Mouse (Mus musculus) MEL (cell line): ENCODE results near the gene E4f1. TPM values are rescaled to one million over a fixed set of nuclear protein-coding genes. Genes with fewer than 3 reads are reported as not detected.

Experiments
- DNase-seq: peaks from one replicate; pipeline ENCODE4 v3.0.0; 2011; ENCODE audit warnings: low read depth, low spot score
- H3K27ac ChIP-seq: 2 replicates; pipeline ENCODE4 v1.5.1; 2012; ENCODE audit warnings: low read depth, mild to moderate bottlenecking, control low read depth, low read length, moderate library complexity; ENCODE audit not compliant: control insufficient read depth
- H3K27me3 ChIP-seq, 2 experiments: fragments of 150-350 bp in 1 of 2; sonication (generic) in 1 of 2; 2 replicates each; pipeline ENCODE4 v1.6.1; 2012; ENCODE audit warnings: low read length in 2 of 2, mild to moderate bottlenecking in 2 of 2, improper control_type of control experiment in 1 of 2, moderate library complexity in 1 of 2; ENCODE audit not compliant: insufficient read depth in 2 of 2, control insufficient read depth in 1 of 2
- H3K36me3 ChIP-seq, 2 experiments: 2 replicates each; pipeline ENCODE4 v1.6.1; 2012 to 2014; ENCODE audit warnings: low read length in 2 of 2, improper control_type of control experiment in 1 of 2, inconsistent platforms in 1 of 2, mild to moderate bottlenecking in 1 of 2; ENCODE audit not compliant: insufficient read depth in 2 of 2, control insufficient read depth in 1 of 2
- H3K4me1 ChIP-seq, 2 experiments: fragments of 150-350 bp in 1 of 2; sonication (generic) in 1 of 2; 2 replicates each; pipeline ENCODE4 v1.6.1; 2012; ENCODE audit warnings: low read length in 2 of 2, improper control_type of control experiment in 1 of 2, mild to moderate bottlenecking in 1 of 2; ENCODE audit not compliant: insufficient read depth in 2 of 2, control insufficient read depth in 1 of 2
- H3K4me3 ChIP-seq, 2 experiments: fragments of 150-350 bp in 1 of 2; sonication (generic) in 1 of 2; 2 replicates each; pipeline ENCODE4 v1.5.1; 2012; ENCODE audit warnings: low read depth in 2 of 2, low read length in 2 of 2, mild to moderate bottlenecking in 2 of 2, moderate library complexity in 2 of 2, control low read depth in 1 of 2, improper control_type of control experiment in 1 of 2; ENCODE audit not compliant: control insufficient read depth in 1 of 2, insufficient read depth in 1 of 2
- H3K79me2 ChIP-seq: 2 replicates; pipeline ENCODE4 v1.6.1; 2012; ENCODE audit warnings: mild to moderate bottlenecking, low read length, moderate library complexity; ENCODE audit not compliant: control insufficient read depth, poor library complexity, insufficient read depth
- H3K9ac ChIP-seq: 2 replicates; pipeline ENCODE4 v1.6.1; 2012; ENCODE audit warnings: low read depth, mild to moderate bottlenecking, control low read depth, low read length, moderate library complexity; ENCODE audit not compliant: control insufficient read depth, poor library complexity, severe bottlenecking
- H3K9me3 ChIP-seq: fragments of 150-350 bp; sonication (generic); replicated peaks from 2 replicates; pipeline ENCODE4 v1.6.1; 2012; ENCODE audit warnings: mild to moderate bottlenecking, low read length, improper control_type of control experiment, moderate library complexity; ENCODE audit not compliant: insufficient read depth
- CHD1 ChIP-seq: IDR thresholded peaks from 2 replicates; pipeline ENCODE4 v1.6.1; 2012; ENCODE audit warnings: low read depth, mild to moderate bottlenecking, inconsistent platforms, low read length, improper control_type of control experiment
- E2F4 ChIP-seq: IDR thresholded peaks from 2 replicates; pipeline ENCODE4 v1.6.1; 2011; ENCODE audit warnings: low read depth, low read length, improper control_type of control experiment, borderline replicate concordance
- GATA1 ChIP-seq: IDR thresholded peaks from 2 replicates; pipeline ENCODE4 v1.6.1; 2011; ENCODE audit warnings: low read depth, low read length, improper control_type of control experiment
- JUND ChIP-seq: IDR thresholded peaks from 2 replicates; pipeline ENCODE4 v1.6.1; 2011; ENCODE audit warnings: low read depth, mild to moderate bottlenecking, improper control_type of control experiment, low read length
- MAX ChIP-seq: IDR thresholded peaks from 2 replicates; pipeline ENCODE4 v1.6.1; 2011; ENCODE audit warnings: low read length, improper control_type of control experiment
- MXI1 ChIP-seq: IDR thresholded peaks from 2 replicates; pipeline ENCODE4 v1.6.1; 2011; ENCODE audit warnings: mild to moderate bottlenecking, low read depth, low read length, improper control_type of control experiment
- MYC ChIP-seq: IDR thresholded peaks from 2 replicates; pipeline ENCODE4 v1.6.1; 2011; ENCODE audit warnings: low read depth, mild to moderate bottlenecking, low read length, improper control_type of control experiment, moderate library complexity
- NELFE ChIP-seq: IDR thresholded peaks from 2 replicates; pipeline ENCODE4 v1.6.1; 2011; ENCODE audit warnings: low read depth, low read length, improper control_type of control experiment
- NRF1 ChIP-seq: IDR thresholded peaks from 2 replicates; pipeline ENCODE4 v1.6.1; 2014; ENCODE audit warnings: low read depth, mild to moderate bottlenecking, inconsistent platforms, low read length, improper control_type of control experiment, moderate library complexity; ENCODE audit not compliant: poor library complexity, insufficient read depth, severe bottlenecking
- POLR2AphosphoS2 ChIP-seq: IDR thresholded peaks from 2 replicates; pipeline ENCODE4 v1.6.1; 2011; ENCODE audit warnings: low read length, improper control_type of control experiment
- RCOR1 ChIP-seq: IDR thresholded peaks from 2 replicates; pipeline ENCODE4 v1.6.1; 2012; ENCODE audit warnings: low read depth, mild to moderate bottlenecking, inconsistent platforms, low read length, improper control_type of control experiment
- UBTF ChIP-seq: IDR thresholded peaks from 2 replicates; pipeline ENCODE4 v1.6.1; 2012; ENCODE audit warnings: low read depth, mild to moderate bottlenecking, inconsistent platforms, low read length, improper control_type of control experiment, moderate library complexity, borderline replicate concordance; ENCODE audit not compliant: insufficient read depth
- USF1 ChIP-seq: IDR thresholded peaks from 2 replicates; pipeline ENCODE4 v1.6.1; 2014; ENCODE audit warnings: low read depth, mild to moderate bottlenecking, inconsistent platforms, low read length, improper control_type of control experiment, moderate library complexity
- ZC3H11A ChIP-seq: IDR thresholded peaks from 2 replicates; pipeline ENCODE4 v1.6.1; 2012; ENCODE audit warnings: low read depth, mild to moderate bottlenecking, inconsistent platforms, low read length, improper control_type of control experiment
- ZKSCAN1 ChIP-seq: IDR thresholded peaks from 2 replicates; pipeline ENCODE4 v1.6.1; 2012; ENCODE audit warnings: low read depth, mild to moderate bottlenecking, inconsistent platforms, low read length, improper control_type of control experiment, moderate library complexity
- ZNF384 ChIP-seq: IDR thresholded peaks from 2 replicates; pipeline ENCODE4 v1.6.1; 2012; ENCODE audit warnings: low read depth, mild to moderate bottlenecking, inconsistent platforms, low read length, improper control_type of control experiment
- polyA plus RNA-seq, 2 experiments: library from polyadenylated mRNA; stranded (reverse) in 1 of 2; unstranded in 1 of 2; fragments of >175 nt in 1 of 2; fragments of >200 nt in 1 of 2; gene quantifications; 2 replicates each; pipeline versions ENCODE4 v1.2.1 to v1.2.4; 2012; ENCODE audit warnings: low replicate concordance in 2 of 2, low read depth in 1 of 2; ENCODE audit not compliant: insufficient read length in 2 of 2, insufficient read depth in 1 of 2, missing spikeins in 1 of 2
- total RNA-seq: library from RNA; depleted of rRNA; stranded (reverse); fragments of 300-350 nt; gene quantifications from 2 replicates; pipeline ENCODE4 v1.2.3, GENCODE M21; 2012

The E4f1 gene
- total and polyA plus RNA-seq, 3 experiments: 24.3 to 37.1 TPM; not detected in 1

- no peaks in the 10 kb centered on the region for H3K4me1 ChIP-seq
- peaks cover 6 to 25% of the 10 kb centered on the region in 2 experiments for H3K27me3 ChIP-seq
- H3K27ac ChIP-seq: no peak within 1 kb of the TSS
- no peak within 1 kb of the TSS for H3K4me3 ChIP-seq
- no peak for DNase-seq
- TF ChIP-seq NRF1 (no peak), ZC3H11A (no peak), GATA1 (no peak), CHD1 (no peak), E2F4 (no peak), RCOR1 (no peak), MYC (no peak), MAX (no peak), JUND (no peak), NELFE (no peak), ZKSCAN1 (no peak), MXI1 (no peak)
- TF ChIP-seq, all 39 proteins: peak for 0
- H3K9me3 ChIP-seq: no peaks in the 10 kb centered on the region
- H3K9ac ChIP-seq: no peak within 1 kb of the TSS
- no peaks in the 10 kb centered on the region for H3K36me3 ChIP-seq
- no peaks in the 10 kb centered on the region for H3K79me2 ChIP-seq
Measured at GRCm38 (mm10) chr17:24488186-24488661, 18.1 kb upstream of the E4f1 start, which contains the start of gene Caskin1. Gene Caskin1 (plus strand): TSS chr17:24488601.

GRCm38 (mm10) chr17:24485090-24485860 lies 15.2 kb upstream of the E4f1 start:
- Histone ChIP-seq H3K4me1 (no peaks in the 10 kb centered on the region; a peak in 1 of 4 replicates), H3K27ac (no peak overlapping the region), H3K36me3 (no peaks in the 10 kb centered on the region), H3K9me3 (no peaks in the 10 kb centered on the region), H3K27me3 (peaks cover 5 to 23% of the 10 kb centered on the region in 2 experiments), H3K4me3 (no peak overlapping the region)
- TF ChIP-seq UBTF: no peak
- TF ChIP-seq USF1: no peak
- TF ChIP-seq ZNF384: peak; percentile 51
- TF ChIP-seq POLR2AphosphoS2: no peak
- TF ChIP-seq ZC3H11A: no peak
- TF ChIP-seq, all 39 proteins: peak for 1
- DNase-seq: no peak
- no peak overlapping the region for H3K9ac ChIP-seq
- no peaks in the 10 kb centered on the region for H3K79me2 ChIP-seq
